Mouse (Mus musculus): ENCODE measurements around the gene Klhl25. TPM values are rescaled to one million over a fixed set of nuclear protein-coding genes. Genes with fewer than 3 reads are reported as not detected.
A peak's percentile ranks its signal among the peaks of the same experiment; 100 is the strongest.
"Not testable (repeated sequence)": the region's sequence is repeated elsewhere in the genome, so short reads cannot be mapped to it uniquely, and the experiment has no call there.

Gene Klhl25
- total RNA-seq (2021), result 10 to 100 TPM; 15.6 to 18.9 TPM
- long read RNA-seq, transcript Klhl25-202 (3 exons, 3,403 nt), result major isoform, 10 of 15 reads
- long read RNA-seq, partial matches to known transcripts, result 1 of 15 reads
- long read RNA-seq, other reads (novel, unspliced or antisense), result 2 of 15 reads

- DNase-seq (ENCODE audit: low spot score in 2 of 2), result peak; percentile 97 to 98
Observed at GRCm38 (mm10) chr7:75848115-75848775, at the start of gene Klhl25. TSS of gene Klhl25 (plus strand) at chr7:75848310.

- no peak for DNase-seq (ENCODE audit: low spot score in 2 of 2)
Observed at GRCm38 (mm10) chr7:75800530-75800929, 47.6 kb upstream of the Klhl25 start.

DNA sequence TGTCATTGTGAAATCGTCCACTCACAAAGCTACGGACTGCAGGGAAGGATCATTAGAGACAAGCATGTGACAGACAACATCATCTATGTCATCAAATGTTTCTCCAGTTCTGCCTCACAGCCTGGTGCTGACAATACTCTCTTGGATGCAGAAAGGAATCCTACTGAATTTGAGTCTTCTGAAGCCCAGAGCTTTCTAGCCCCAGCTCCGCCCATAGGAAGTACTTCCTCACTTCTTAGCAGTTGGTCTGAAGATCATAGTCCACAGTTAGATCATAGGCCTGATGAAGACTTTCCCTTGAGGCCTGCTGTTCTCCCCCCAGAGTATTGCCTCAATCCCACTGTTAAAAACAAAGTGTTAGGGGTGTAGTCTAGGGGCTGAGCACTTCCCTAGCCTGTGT lies 47.1 kb upstream of the Klhl25 start:
- DNase-seq (ENCODE audit: low spot score in 2 of 2), result no peak

GRCm38 (mm10) chr7:75801621-75802358 lies 46.3 kb upstream of the Klhl25 start:
- DNase-seq (ENCODE audit: low spot score in 2 of 2), result no peak

DNA sequence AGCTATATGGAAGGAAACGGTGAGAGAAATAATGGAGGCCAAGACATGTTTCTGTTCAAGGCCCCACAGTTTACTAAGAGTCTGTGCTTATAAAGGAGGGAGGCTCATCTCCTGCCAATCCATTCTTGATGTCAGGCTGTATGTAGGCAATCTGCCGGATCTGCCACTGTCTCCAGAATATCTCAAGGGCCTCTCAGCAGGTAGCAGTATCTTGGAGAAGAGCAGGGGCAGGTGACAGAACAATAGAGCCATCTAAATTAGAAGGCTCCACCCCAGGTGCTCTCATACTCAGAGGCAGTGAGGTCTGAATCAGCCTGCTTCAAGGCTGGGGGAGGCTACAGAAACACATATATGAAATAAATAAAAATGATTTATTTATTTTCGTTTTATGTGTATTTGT lies 45.2 kb upstream of the Klhl25 start:
- DNase-seq (ENCODE audit: low spot score in 2 of 2), result no peak

- no peak for DNase-seq (ENCODE audit: low spot score in 2 of 2)
Observed at GRCm38 (mm10) chr7:75806161-75806560, 41.9 kb upstream of the Klhl25 start.

DNA sequence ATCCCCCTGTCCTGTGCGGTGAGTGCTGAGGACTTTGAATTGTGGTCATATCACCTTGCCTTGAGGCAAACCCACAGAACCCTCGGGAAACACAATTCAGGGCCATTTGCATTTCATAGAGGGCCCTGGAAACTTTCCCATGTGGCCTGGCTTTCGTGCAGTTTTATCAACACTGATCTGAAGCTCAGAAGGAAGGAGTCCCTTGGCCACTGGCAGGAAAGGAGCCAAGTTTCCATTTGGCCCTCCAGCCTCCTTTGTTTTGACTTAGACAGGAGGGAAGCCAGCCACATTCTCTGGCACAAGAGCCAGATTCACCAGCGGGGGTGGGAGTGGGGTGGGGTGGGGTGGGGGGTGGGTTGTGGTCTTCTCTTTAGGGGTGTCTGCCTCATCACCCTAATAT lies 41.4 kb upstream of the Klhl25 start:
- peak; percentile 24 to 36 for DNase-seq (ENCODE audit: low spot score in 2 of 2)

- peak; percentile 23 to 47 for DNase-seq (ENCODE audit: low spot score in 2 of 2)
Observed at GRCm38 (mm10) chr7:75807460-75808304, 40.4 kb upstream of the Klhl25 start.

GRCm38 (mm10) chr7:75820687-75821086 lies 27.4 kb upstream of the Klhl25 start:
- DNase-seq (ENCODE audit: low spot score in 2 of 2), result no peak

- DNase-seq (ENCODE audit: low spot score in 2 of 2), result no peak
Observed at GRCm38 (mm10) chr7:75822087-75822668, 25.9 kb upstream of the Klhl25 start.

DNA sequence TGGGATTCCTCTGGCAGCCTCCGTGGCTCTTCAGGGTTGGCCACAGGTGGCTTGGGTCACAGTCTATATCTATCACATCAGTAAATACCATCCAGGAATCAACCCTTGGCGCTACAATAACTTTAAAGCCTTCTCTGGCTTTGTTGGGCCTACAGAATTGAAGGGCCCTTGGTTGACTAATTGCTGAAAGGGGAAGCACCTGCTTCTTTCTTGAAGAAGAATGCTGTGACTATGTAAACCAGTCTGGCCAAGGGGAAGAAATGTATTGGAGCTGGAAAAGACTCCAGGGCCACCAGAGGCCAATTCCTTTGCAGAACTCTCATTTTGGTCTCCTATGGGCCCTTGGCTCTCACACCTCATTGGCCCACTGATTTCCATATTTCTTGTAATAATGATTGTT lies 25.0 kb upstream of the Klhl25 start:
- DNase-seq (ENCODE audit: low spot score in 2 of 2), result no peak

- no peak for DNase-seq (ENCODE audit: low spot score in 2 of 2)
Observed at GRCm38 (mm10) chr7:75826360-75827103, 21.6 kb upstream of the Klhl25 start.

DNA sequence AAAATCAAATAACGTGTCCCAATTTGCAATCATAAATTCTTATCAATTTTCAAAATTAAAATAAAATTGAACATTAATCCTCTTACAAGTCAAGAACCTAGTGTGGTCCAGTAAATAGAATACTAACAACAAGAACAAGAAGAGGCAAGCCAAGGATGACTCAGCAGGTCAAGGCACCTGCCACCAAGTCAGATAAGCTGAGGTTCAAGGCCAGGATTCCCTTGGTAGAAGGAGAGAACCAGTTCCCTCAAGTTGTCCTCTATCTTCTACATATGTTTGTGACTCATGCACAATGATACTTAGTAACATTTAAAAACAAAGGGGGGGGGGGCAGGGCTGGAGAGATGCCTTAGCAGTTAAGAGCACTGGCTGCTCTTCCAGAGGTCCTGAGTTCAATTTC lies 20.8 kb upstream of the Klhl25 start:
- no peak for DNase-seq (ENCODE audit: low spot score in 2 of 2)

DNA sequence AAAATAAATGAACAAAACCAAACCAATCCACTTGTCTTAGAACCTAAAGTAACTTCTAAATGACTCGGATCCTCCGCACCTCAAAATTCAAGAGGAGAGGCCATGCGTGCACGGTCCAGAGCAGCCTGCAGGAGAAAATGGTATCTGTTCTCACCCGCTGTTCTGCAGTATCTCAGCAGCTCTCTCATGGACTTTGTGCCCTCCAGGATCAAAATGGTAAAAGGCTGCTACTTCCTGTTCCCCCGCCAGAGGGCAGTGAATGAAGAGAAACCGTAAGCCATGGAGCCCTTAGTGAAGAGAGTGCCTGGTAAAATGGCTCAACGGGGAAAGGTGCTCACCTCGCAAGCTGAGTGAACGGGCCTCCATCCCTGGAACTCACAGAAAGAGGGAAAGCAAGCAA lies 20.3 kb upstream of the Klhl25 start:
- peak; percentile 71 to 77 for DNase-seq (ENCODE audit: low spot score in 2 of 2)

GRCm38 (mm10) chr7:75828536-75828935 lies 19.6 kb upstream of the Klhl25 start:
- no peak for DNase-seq (ENCODE audit: low spot score in 2 of 2)

DNA sequence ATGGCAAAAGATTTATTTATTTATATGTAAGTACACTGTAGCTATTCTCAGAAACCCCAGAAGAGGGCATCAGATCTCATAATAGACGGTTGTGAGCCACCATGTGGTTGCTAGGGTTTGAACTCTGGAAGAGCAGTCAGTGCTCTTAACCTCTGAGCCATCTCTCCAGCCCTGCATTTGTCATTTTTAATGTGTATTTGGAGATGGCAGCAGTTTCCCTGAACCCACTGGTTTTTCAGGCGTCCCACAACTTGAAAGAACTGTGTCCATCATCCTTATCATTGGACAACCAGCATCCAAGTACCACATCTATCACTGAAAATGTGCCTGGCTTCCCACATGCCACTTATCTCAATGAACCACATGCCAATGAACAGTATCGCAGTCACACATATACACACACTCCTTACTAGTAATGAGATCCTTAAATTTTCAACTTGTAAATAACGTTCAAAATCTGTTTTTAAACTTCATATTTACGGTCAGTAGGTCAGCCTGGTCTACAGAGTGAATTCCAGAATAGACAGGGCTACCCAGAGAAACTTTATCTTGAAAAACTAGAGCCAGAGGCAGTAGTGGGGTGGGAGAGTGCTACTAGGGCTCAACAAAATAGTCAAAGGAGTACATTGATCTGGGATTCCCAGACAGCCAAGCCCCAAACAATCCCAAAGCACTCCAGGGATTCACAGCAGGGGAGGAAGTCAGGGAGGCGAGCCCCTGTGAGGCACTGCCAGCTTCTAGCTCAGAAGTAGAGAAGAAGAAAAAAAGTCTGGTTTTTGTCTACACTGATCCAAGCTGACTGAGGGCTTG lies 17.7 kb upstream of the Klhl25 start:
- DNase-seq (ENCODE audit: low spot score in 2 of 2), result no peak

DNA sequence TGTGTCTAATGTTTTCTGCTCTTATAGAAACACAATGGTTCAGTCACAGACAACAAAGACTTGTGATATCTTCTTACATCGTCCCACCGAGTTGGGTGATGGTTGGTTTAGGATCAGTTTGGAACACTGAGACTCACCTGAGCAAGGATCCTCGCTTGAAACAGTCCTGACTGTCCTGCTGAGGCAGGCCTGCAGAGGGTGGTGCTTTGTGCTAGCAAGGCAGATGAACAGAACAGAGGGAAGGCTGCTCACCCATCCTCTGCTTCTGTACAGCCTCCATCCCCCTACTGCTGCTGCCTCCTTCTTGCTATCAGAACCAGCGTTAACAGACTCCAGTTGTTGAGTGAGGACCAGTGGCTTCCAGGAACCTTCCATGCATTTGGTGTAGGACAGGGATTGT lies 14.2 kb upstream of the Klhl25 start:
- not testable (repeated sequence) for DNase-seq (ENCODE audit: low spot score in 2 of 2)

DNA sequence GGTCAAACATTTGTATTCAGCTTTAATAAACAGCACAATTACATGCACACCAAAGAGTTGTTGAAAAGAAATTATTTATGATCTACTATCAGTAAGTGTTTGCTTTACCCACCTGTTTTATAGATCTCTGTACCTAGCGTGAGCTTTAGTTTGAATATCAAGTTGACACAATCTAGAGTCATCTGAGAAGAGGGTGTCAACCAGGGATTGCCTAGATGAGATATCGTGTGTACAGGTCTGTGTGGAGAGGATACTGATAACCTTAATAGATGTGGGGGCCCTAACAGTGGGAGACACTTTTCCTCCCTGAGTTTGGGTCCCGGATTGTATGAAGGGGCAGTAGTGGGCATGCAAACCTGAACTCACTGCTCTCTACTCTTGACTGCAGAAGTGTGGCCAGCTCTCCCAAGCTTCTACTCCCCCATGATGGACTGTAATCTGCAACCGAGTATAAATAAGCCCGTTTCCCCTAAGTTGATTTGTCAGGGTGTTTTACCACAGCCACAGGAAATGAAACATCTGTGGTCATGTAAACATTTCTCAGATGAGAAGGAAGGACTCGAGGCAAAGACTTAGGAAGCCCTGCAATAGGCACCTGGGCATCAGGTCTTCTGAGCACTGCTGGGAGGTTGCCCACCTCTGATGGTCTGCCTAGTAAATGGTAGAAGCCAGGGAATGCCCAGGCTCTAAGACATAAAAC lies 13.0 kb upstream of the Klhl25 start:
- DNase-seq (ENCODE audit: low spot score in 2 of 2), result not testable (repeated sequence)

DNA sequence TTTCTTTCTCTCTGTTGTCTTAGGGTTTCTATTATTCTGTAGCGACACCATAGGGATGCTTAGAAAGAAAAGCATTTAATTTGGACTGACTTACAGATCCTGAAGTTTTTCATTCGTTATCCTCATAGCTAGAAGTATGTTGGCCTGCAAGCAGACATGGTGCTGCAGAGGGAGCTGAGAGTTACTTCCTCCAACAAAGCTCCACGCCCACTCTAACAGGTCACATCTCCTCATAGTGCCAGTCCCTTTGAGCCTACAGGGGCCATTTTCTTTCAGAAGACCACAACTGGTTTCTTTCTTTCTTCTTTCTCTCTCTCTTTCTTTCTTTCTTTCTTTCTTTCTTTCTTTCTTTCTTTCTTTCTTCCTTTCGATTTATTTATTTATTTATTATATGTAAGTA lies 8.0 kb upstream of the Klhl25 start:
- DNase-seq (ENCODE audit: low spot score in 2 of 2), result no peak

Measured in layer of hippocampus, postnatal 10 days (tissue).